Mouse (Mus musculus): ENCODE data around the gene Ncor1.

DNA sequence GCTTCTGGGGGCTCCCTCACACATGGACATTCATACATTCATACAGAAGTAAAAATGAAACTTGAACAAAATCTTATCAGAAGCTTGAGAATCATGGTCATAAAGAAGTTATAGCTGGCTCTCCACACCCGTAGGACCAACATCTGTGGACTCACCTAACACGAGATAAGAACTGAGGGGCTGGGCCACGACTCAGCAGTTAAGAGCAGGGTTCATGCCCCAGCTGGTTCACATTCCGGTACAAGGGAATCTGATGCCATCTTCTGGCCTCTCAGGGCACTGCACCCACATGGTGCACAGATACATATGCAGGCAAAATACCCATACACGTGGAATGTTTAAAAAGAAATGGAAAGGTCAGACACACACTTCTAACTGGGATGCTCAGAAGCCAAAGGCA is 180.3 kb downstream of the Ncor1 start:
- TF ChIP-seq EP300 (optimal IDR thresholded peaks at IDR 0.05): no peak
- TF ChIP-seq CTCF (IDR thresholded peaks at IDR 0.05; ENCODE audit: low read depth): peak; percentile 91
